Mouse (Mus musculus) bone marrow macrophage, adult 2 months (primary cell): ENCODE data around the gene Pdzd2.

Experiments used
- CTCF ChIP-seq: IDR thresholded peaks from 2 replicates; pipeline ENCODE4 v1.5.1; 2012; ENCODE audit warnings: low read depth, mild to moderate bottlenecking, low read length, moderate library complexity
- POLR2A ChIP-seq: IDR thresholded peaks from 2 replicates; pipeline ENCODE4 v1.6.1; 2012; ENCODE audit warnings: mild to moderate bottlenecking, low read depth, low read length, borderline replicate concordance

GRCm38 (mm10) chr15:12543686-12544325 lies 195.9 kb downstream of the Pdzd2 start:
- TF ChIP-seq POLR2A (no peak), CTCF (no peak)
